Mouse (Mus musculus) G1E (cell line): ENCODE data around the gene Abcc3. TPM values are rescaled to one million over a fixed set of nuclear protein-coding genes. Genes with fewer than 3 reads are reported as not detected.

Experiments
- ATAC-seq: 2 replicates; pipeline ENCODE4 v1.8.0; 2016; ENCODE audit warnings: mild to moderate bottlenecking; ENCODE audit not compliant: insufficient number of reproducible peaks, poor library complexity, low FRiP score, severe bottlenecking; ENCODE audit errors: extremely low read depth
- DNase-seq: peaks from one replicate; pipeline ENCODE4 v3.0.0; 2012; ENCODE audit warnings: low spot score
- H3K27me3 ChIP-seq: 2 replicates; pipeline ENCODE4 v1.6.1; 2012; ENCODE audit warnings: mild to moderate bottlenecking, low read length, inconsistent platforms; ENCODE audit not compliant: insufficient read depth
- H3K36me3 ChIP-seq: replicated peaks from 2 replicates; pipeline ENCODE3; 2012; ENCODE audit warnings: mild to moderate bottlenecking, inconsistent platforms
- H3K4me1 ChIP-seq: 2 replicates; pipeline ENCODE4 v1.6.1; 2012; ENCODE audit warnings: low read depth, low read length, inconsistent platforms, mixed read lengths; ENCODE audit not compliant: insufficient read depth
- H3K4me3 ChIP-seq: 2 replicates; pipeline ENCODE4 v1.5.1; 2012; ENCODE audit warnings: low read depth, mild to moderate bottlenecking, inconsistent platforms, low read length, moderate library complexity, mixed read lengths
- H3K9me3 ChIP-seq: replicated peaks from 2 replicates; pipeline ENCODE4 v1.6.1; 2012; ENCODE audit warnings: inconsistent platforms
- CTCF ChIP-seq: IDR thresholded peaks from 2 replicates; pipeline ENCODE4 v1.5.1; 2012; ENCODE audit warnings: low read depth, low read length, inconsistent platforms, mixed read lengths
- GATA1 ChIP-seq: IDR thresholded peaks from 2 replicates; pipeline ENCODE4 v1.6.1; 2012; ENCODE audit warnings: borderline replicate concordance, low read length, inconsistent platforms, mixed read lengths
- GATA2 ChIP-seq: IDR thresholded peaks from 2 replicates; pipeline ENCODE4 v1.6.1; 2012; ENCODE audit warnings: low read depth, low read length, inconsistent platforms, borderline replicate concordance
- POLR2AphosphoS5 ChIP-seq: IDR thresholded peaks from 2 replicates; pipeline ENCODE4 v1.6.1; 2012; ENCODE audit warnings: low read depth, low read length, inconsistent platforms; ENCODE audit not compliant: insufficient replicate concordance
- TAL1 ChIP-seq: conservative IDR thresholded peaks from 2 replicates; pipeline ENCODE4 v1.6.1; 2012; ENCODE audit warnings: low read depth, low read length, inconsistent platforms, mixed read lengths
- polyA plus RNA-seq: library from polyadenylated mRNA; stranded (reverse); fragments of >175 nt; gene quantifications from 2 replicates; pipeline ENCODE4 v1.2.3, GENCODE M21; 2012
- total RNA-seq, 2 experiments: library from RNA; stranded (forward) in 1 of 2; stranded (reverse) in 1 of 2; fragments of 200-1000 nt in 1 of 2; fragments of >200 nt in 1 of 2; fragmentation: Nextera tagmentation in 1 of 2; gene quantifications; 2 replicates each; pipeline ENCODE4 v1.2.3; 2014 to 2017

Abcc3 gene
- total and polyA plus RNA-seq, 3 experiments = 0.27 TPM; not detected in 2

DNA sequence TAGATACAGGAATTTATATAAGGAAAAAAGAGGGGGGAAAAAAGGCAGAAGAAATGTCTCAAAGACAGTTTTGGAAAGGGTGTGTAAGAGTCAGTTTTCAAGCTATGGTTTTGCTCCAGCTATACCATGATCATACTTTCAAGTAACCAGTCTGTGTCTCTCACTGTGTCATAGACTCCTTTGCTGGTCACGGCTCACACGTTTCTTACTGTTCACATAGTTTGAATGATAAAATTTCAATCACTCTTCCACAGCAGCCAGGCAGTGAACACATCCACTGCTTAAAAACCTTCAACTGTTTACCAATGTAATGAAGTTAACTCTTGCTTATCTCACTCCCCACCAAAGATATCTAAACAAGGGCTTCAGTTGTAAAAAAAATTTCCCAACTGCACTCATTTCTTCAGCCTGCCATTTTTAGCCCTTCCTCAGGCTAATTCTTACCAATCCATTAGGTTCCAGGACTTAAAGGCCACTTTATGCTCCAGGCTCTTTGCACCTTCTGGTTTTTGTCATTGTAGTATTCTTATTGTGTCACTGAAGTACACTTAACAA is 78.6 kb downstream of the Abcc3 start:
- H3K9me3 ChIP-seq = no peaks in the 10 kb centered on the region
- ATAC-seq (no peak), DNase-seq (no peak)

DNA sequence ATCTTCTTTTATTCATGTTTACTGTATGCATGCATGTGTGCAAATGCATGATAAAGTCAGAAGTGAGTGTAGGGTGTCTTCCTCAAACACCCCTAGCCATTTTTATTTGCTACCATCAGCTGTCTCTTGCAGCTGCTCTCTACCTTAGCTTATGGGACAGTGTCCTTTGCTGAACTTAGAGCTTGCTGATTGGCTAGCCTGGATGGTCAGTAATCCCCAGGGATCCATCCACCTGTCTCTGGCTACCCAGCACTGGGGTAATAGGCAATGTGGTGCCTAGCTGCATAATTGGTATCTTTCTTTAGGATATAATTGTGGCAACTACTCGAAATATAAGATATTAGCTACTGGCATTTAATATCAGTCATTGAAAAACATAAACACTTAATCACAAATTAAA is 80.1 kb downstream of the Abcc3 start:
- DNase-seq = no peak
- ATAC-seq = no peak
- Histone ChIP-seq H3K36me3 (peaks cover 70% of the 10 kb centered on the region), H3K9me3 (no peaks in the 10 kb centered on the region), H3K27me3 (no peaks in the 10 kb centered on the region), H3K4me1 (peaks cover 62% of the 10 kb centered on the region), H3K4me3 (no peak overlapping the region)
- TF ChIP-seq TAL1 (no peak), GATA1 (no peak), CTCF (no peak)

More for the DNA sequence above, 78.6 kb downstream of the Abcc3 start:
- Histone ChIP-seq H3K4me1 (peaks cover 74% of the 10 kb centered on the region), H3K27me3 (no peaks in the 10 kb centered on the region), H3K4me3 (no peak overlapping the region), H3K36me3 (peaks cover 68% of the 10 kb centered on the region)
- TF ChIP-seq CTCF (no peak), POLR2AphosphoS5 (no peak), GATA2 (no peak)

DNA sequence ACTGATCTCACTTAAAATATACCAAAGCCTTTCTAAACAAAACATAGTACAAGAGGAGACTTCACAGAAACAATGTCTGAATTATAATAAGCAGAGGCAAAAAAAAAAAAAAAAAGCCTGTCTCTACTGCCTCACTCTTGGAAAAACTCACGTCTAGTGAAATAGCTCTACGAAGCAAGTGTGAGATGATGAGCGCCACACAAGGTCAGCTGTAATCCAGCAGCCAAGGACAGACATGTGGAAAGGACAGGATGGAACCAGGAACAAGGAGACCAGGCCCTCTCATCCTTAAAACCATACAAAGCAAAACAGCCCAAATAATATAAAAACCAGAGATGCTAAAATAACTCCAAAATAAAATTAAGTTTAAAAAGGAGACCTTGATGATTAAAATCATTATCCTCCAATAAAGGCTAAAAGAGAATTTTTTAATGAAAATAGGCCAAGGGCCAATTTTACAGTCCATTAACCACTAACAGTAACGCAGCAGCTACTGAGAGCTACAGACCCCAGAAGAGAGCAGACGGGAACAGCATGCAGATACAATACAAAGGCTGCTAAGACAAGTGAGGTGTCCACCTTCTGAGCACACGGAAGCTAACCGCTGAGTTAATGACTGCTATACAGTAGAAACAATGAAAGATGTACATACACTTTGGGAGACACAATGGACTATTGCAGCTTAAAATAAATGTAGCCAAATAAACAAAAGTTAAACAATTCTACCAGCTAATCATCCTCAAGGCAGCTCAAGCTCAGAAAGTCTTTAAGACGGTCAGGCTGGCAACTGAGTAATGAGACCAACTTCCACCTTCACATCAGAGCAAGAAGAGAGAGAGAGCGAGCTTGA is 97.6 kb downstream of the Abcc3 start:
- TF ChIP-seq POLR2AphosphoS5 (no peak), TAL1 (no peak), GATA2 (no peak), GATA1 (no peak), CTCF (no peak)
- no peaks in the 10 kb centered on the region for H3K9me3 ChIP-seq
- peaks cover 96% of the 10 kb centered on the region for H3K36me3 ChIP-seq
- ATAC-seq (no peak), DNase-seq (no peak)
- no peak overlapping the region for H3K4me3 ChIP-seq
- no peaks in the 10 kb centered on the region for H3K27me3 ChIP-seq
- H3K4me1 ChIP-seq = peaks cover 24% of the 10 kb centered on the region; the same call in 1 of the 2 replicates

Other genes with a start within 250 kb of the Abcc3 start
- 28.6 and 35.0 TPM in 2 replicates for gene Tob1, start 181.5 kb downstream of the Abcc3 start, total RNA-seq (2014; fragmentation: Nextera tagmentation)
- 9.9 and 11.6 TPM in 2 replicates for gene Tob1, start 181.5 kb downstream of the Abcc3 start, total RNA-seq (2017)
- 10.5 and 11.1 TPM in 2 replicates for gene Tob1, start 181.5 kb downstream of the Abcc3 start, polyA plus RNA-seq
- gene Wfikkn2, start 147.0 kb downstream of the Abcc3 start, total RNA-seq (2014; fragmentation: Nextera tagmentation) = not detected in 2 replicates
- gene Wfikkn2, start 147.0 kb downstream of the Abcc3 start, total RNA-seq (2017) = 0.05 TPM in 1 of 2 replicates, not detected in the other
- gene Wfikkn2, start 147.0 kb downstream of the Abcc3 start, polyA plus RNA-seq = 0.03 TPM in 1 of 2 replicates, not detected in the other
- gene Gm21885, start 111.1 kb downstream of the Abcc3 start, total RNA-seq (2014; fragmentation: Nextera tagmentation) = not detected in 2 replicates
- gene Gm21885, start 111.1 kb downstream of the Abcc3 start, total RNA-seq (2017) = 0.23 TPM in 1 of 2 replicates, not detected in the other
- not detected in 2 replicates for gene Gm21885, start 111.1 kb downstream of the Abcc3 start, polyA plus RNA-seq
- gene Luc7l3, start 71.0 kb downstream of the Abcc3 start, total RNA-seq (2014; fragmentation: Nextera tagmentation) = 238 and 283 TPM in 2 replicates
- 170 and 260 TPM in 2 replicates for gene Luc7l3, start 71.0 kb downstream of the Abcc3 start, total RNA-seq (2017)
- 26.4 and 38.7 TPM in 2 replicates for gene Luc7l3, start 71.0 kb downstream of the Abcc3 start, polyA plus RNA-seq
- 34.4 and 46.0 TPM in 2 replicates for gene Ankrd40, start 65.0 kb downstream of the Abcc3 start, total RNA-seq (2014; fragmentation: Nextera tagmentation)
- gene Ankrd40, start 65.0 kb downstream of the Abcc3 start, total RNA-seq (2017) = 46.4 and 48.4 TPM in 2 replicates
- 75.8 and 90.9 TPM in 2 replicates for gene Ankrd40, start 65.0 kb downstream of the Abcc3 start, polyA plus RNA-seq
- 38.4 TPM in 1 of 2 replicates, not detected in the other for gene Cacna1g, start 81.2 kb upstream of the Abcc3 start, total RNA-seq (2014; fragmentation: Nextera tagmentation)
- gene Cacna1g, start 81.2 kb upstream of the Abcc3 start, total RNA-seq (2017) = 0.49 TPM in 1 of 2 replicates, not detected in the other
- gene Cacna1g, start 81.2 kb upstream of the Abcc3 start, polyA plus RNA-seq = 0.01 TPM in 1 of 2 replicates, not detected in the other
- not detected in 2 replicates for gene Spata20, start 93.2 kb upstream of the Abcc3 start, total RNA-seq (2014; fragmentation: Nextera tagmentation)
- gene Spata20, start 93.2 kb upstream of the Abcc3 start, total RNA-seq (2017) = not detected in 2 replicates
- not detected in 2 replicates for gene Spata20, start 93.2 kb upstream of the Abcc3 start, polyA plus RNA-seq
- gene Epn3, start 107.0 kb upstream of the Abcc3 start, total RNA-seq (2014; fragmentation: Nextera tagmentation) = not detected in 2 replicates
- not detected in 2 replicates for gene Epn3, start 107.0 kb upstream of the Abcc3 start, total RNA-seq (2017)
- not detected in 2 replicates for gene Epn3, start 107.0 kb upstream of the Abcc3 start, polyA plus RNA-seq
- gene Mycbpap, start 128.7 kb upstream of the Abcc3 start, total RNA-seq (2014; fragmentation: Nextera tagmentation) = not detected in 2 replicates
- 0.06 TPM in 1 of 2 replicates, not detected in the other for gene Mycbpap, start 128.7 kb upstream of the Abcc3 start, total RNA-seq (2017)
- not detected in 2 replicates for gene Mycbpap, start 128.7 kb upstream of the Abcc3 start, polyA plus RNA-seq
- gene Rsad1, start 156.3 kb upstream of the Abcc3 start, total RNA-seq (2014; fragmentation: Nextera tagmentation) = 4.8 and 5.3 TPM in 2 replicates
- gene Rsad1, start 156.3 kb upstream of the Abcc3 start, total RNA-seq (2017) = 3.9 and 4.2 TPM in 2 replicates
- gene Rsad1, start 156.3 kb upstream of the Abcc3 start, polyA plus RNA-seq = 4.4 and 5.6 TPM in 2 replicates
- not detected in 2 replicates for gene Chad, start 172.1 kb upstream of the Abcc3 start, total RNA-seq (2014; fragmentation: Nextera tagmentation)
- gene Chad, start 172.1 kb upstream of the Abcc3 start, total RNA-seq (2017) = 0.06 and 0.11 TPM in 2 replicates
- gene Chad, start 172.1 kb upstream of the Abcc3 start, polyA plus RNA-seq = not detected in 2 replicates
- gene Acsf2, start 208.9 kb upstream of the Abcc3 start, total RNA-seq (2014; fragmentation: Nextera tagmentation) = 1.4 and 1.6 TPM in 2 replicates
- gene Acsf2, start 208.9 kb upstream of the Abcc3 start, total RNA-seq (2017) = 0.27 and 0.81 TPM in 2 replicates
- gene Acsf2, start 208.9 kb upstream of the Abcc3 start, polyA plus RNA-seq = 1.5 and 1.6 TPM in 2 replicates
- 107 and 120 TPM in 2 replicates for gene Lrrc59, start 236.8 kb upstream of the Abcc3 start, total RNA-seq (2014; fragmentation: Nextera tagmentation)
- gene Lrrc59, start 236.8 kb upstream of the Abcc3 start, total RNA-seq (2017) = 106 and 117 TPM in 2 replicates
- gene Lrrc59, start 236.8 kb upstream of the Abcc3 start, polyA plus RNA-seq = 146 and 181 TPM in 2 replicates